Mouse (Mus musculus) liver, adult 2 months (tissue): ENCODE data around the gene Rpusd4. TPM values are rescaled to one million over a fixed set of nuclear protein-coding genes. Genes with fewer than 3 reads are reported as not detected.

ENCODE experiments used
- DNase-seq: peaks from one replicate; pipeline ENCODE4 v3.0.0-alpha.2; 2011; ENCODE audit warnings: low read depth, low spot score; ENCODE audit errors: extremely low read depth
- H3K27ac ChIP-seq: fragments of 200-500 bp; replicated peaks from 2 replicates; pipeline ENCODE4 v1.5.1; 2012; ENCODE audit warnings: low read depth, mild to moderate bottlenecking, control low read depth, inconsistent platforms, low read length; ENCODE audit not compliant: insufficient read depth
- H3K27me3 ChIP-seq: fragments of 200-500 bp; 2 replicates; pipeline ENCODE4 v1.6.1; 2012; ENCODE audit warnings: mild to moderate bottlenecking, moderate library complexity, low read length, inconsistent platforms; ENCODE audit not compliant: control insufficient read depth, insufficient read depth
- H3K36me3 ChIP-seq: fragments of 200-500 bp; 2 replicates; pipeline ENCODE4 v1.6.1; 2012; ENCODE audit warnings: low read length, inconsistent platforms; ENCODE audit not compliant: control insufficient read depth, insufficient read depth
- H3K4me1 ChIP-seq: fragments of 200-500 bp; 2 replicates; pipeline ENCODE4 v1.6.1; 2011; ENCODE audit warnings: low read length; ENCODE audit not compliant: control insufficient read depth, insufficient read depth
- H3K4me3 ChIP-seq: fragments of 200-500 bp; 2 replicates; pipeline ENCODE4 v1.5.1; 2011; ENCODE audit warnings: low read depth, mild to moderate bottlenecking, control low read depth, low read length, moderate library complexity; ENCODE audit not compliant: insufficient read depth
- H3K79me2 ChIP-seq: fragments of 200-500 bp; 2 replicates; pipeline ENCODE4 v1.6.1; 2012; ENCODE audit warnings: inconsistent platforms, mild to moderate bottlenecking, low read length, moderate library complexity; ENCODE audit not compliant: control insufficient read depth, insufficient read depth
- H3K9ac ChIP-seq: fragments of 200-500 bp; 2 replicates; pipeline ENCODE4 v1.6.1; 2012; ENCODE audit warnings: low read depth, mild to moderate bottlenecking, control low read depth, inconsistent platforms, low read length
- CTCF ChIP-seq: fragments of 200-500 bp; IDR thresholded peaks from 2 replicates; pipeline ENCODE4 v1.5.1; 2011; ENCODE audit warnings: low read depth, low read length, control low read depth
- POLR2A ChIP-seq: fragments of 200-500 bp; IDR thresholded peaks from 2 replicates; pipeline ENCODE4 v1.6.1; 2011; ENCODE audit warnings: low read length, control low read depth; ENCODE audit not compliant: insufficient read depth; ENCODE audit errors: extremely low read depth
- WGBS: fragments of 180-500 bp; shearing (Covaris S2); methylation state at CpG from one replicate; pipeline ENCODE4 v1.1.7; 2018; 5-methylcytosine and 5-hydroxymethylcytosine counted together
- polyA plus RNA-seq: library from polyadenylated mRNA; depleted of rRNA; stranded (reverse); fragments of >200 nt; gene quantifications from 2 replicates; pipeline ENCODE4 v1.2.3, GENCODE M21; 2012
- total RNA-seq: library from RNA; depleted of rRNA; stranded (reverse); fragments of >200 nt; gene quantifications from 2 replicates; pipeline ENCODE4 v1.2.3, GENCODE M21; 2014

Rpusd4 gene
- total and polyA plus RNA-seq, 2 experiments: 4.2 to 6.5 TPM

- no peak overlapping the region for H3K9ac ChIP-seq
- H3K27me3 ChIP-seq: no peaks in the 10 kb centered on the region
- no peak overlapping the region for H3K4me3 ChIP-seq
- no peak overlapping the region for H3K27ac ChIP-seq
- TF ChIP-seq POLR2A: no peak
- peak; percentile 67 for TF ChIP-seq CTCF
- no peaks in the 10 kb centered on the region for H3K79me2 ChIP-seq
- peaks cover 4% of the 10 kb centered on the region for H3K36me3 ChIP-seq
- H3K4me1 ChIP-seq: no peaks in the 10 kb centered on the region; the same call in 1 of the 2 replicates
- DNase-seq: peak; percentile 38
- 18% methylated on average over 5 of the region's 5 CpGs for WGBS
Observed at GRCm38 (mm10) chr9:35282006-35282850, 14.6 kb downstream of the Rpusd4 start.

GRCm38 (mm10) chr9:35282851-35283200 lies 15.2 kb downstream of the Rpusd4 start:
- WGBS: 67% methylated on average over 5 of the region's 5 CpGs
- TF ChIP-seq POLR2A: no peak
- TF ChIP-seq CTCF: no peak

DNA sequence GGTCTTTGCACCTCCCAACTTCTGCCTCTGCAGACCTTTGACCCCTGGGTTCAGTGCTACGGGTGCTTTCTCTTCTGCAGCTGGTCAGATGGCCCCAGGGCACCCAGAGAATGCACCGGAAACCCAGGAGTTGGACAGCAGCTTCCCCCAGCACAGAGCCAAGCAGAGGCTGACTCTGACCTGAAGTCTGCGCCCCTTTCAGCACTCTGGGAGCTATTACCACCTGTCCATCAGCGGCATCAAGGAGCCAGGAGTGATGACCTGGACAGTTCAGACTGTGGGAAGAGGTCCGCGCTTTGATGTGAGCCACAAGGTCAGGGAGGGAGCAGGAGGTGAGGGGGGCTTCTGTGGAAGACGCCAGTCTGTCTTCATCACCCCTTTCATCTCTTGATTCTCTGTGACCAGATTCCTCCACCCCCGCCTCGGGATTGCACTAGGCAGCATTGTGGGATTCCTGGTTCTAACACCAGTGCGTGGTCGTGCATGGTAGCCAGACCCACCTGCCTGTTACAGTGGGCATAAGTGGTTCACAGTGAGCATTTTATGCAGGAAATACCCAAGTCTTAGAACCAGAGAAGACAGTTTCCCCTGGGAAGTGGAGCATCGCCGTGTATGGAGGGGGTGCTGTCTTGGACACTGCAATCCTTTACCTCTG lies 15.9 kb downstream of the Rpusd4 start:
- Histone ChIP-seq H3K4me3 (no peak overlapping the region), H3K4me1 (no peaks in the 10 kb centered on the region; the same call in 1 of the 2 replicates), H3K79me2 (no peaks in the 10 kb centered on the region), H3K27me3 (no peaks in the 10 kb centered on the region), H3K9ac (no peak overlapping the region), H3K27ac (no peak overlapping the region), H3K36me3 (no peaks in the 10 kb centered on the region; the same call in 1 of the 2 replicates)
- TF ChIP-seq POLR2A: no peak
- DNase-seq: no peak
- 81% methylated on average over 13 of the region's 13 CpGs for WGBS

More at GRCm38 (mm10) chr9:35282851-35283200, 15.2 kb downstream of the Rpusd4 start:
- no peak for DNase-seq
- no peaks in the 10 kb centered on the region; the same call in 1 of the 2 replicates for H3K36me3 ChIP-seq
- no peaks in the 10 kb centered on the region; the same call in 1 of the 2 replicates for H3K4me1 ChIP-seq
- H3K27me3 ChIP-seq: no peaks in the 10 kb centered on the region
- no peaks in the 10 kb centered on the region for H3K79me2 ChIP-seq
- H3K9ac ChIP-seq: no peak overlapping the region
- no peak overlapping the region for H3K27ac ChIP-seq
- no peak overlapping the region for H3K4me3 ChIP-seq

GRCm38 (mm10) chr9:35284351-35284750 lies 16.7 kb downstream of the Rpusd4 start:
- no peak overlapping the region for H3K4me3 ChIP-seq
- H3K36me3 ChIP-seq: no peaks in the 10 kb centered on the region
- TF ChIP-seq POLR2A (no peak), CTCF (no peak)
- WGBS: 84% methylated on average over 4 of the region's 4 CpGs
- H3K9ac ChIP-seq: no peak overlapping the region
- H3K27ac ChIP-seq: no peak overlapping the region
- no peak for DNase-seq
- H3K27me3 ChIP-seq: no peaks in the 10 kb centered on the region
- no peaks in the 10 kb centered on the region; the same call in 1 of the 2 replicates for H3K4me1 ChIP-seq
- no peaks in the 10 kb centered on the region for H3K79me2 ChIP-seq

DNA sequence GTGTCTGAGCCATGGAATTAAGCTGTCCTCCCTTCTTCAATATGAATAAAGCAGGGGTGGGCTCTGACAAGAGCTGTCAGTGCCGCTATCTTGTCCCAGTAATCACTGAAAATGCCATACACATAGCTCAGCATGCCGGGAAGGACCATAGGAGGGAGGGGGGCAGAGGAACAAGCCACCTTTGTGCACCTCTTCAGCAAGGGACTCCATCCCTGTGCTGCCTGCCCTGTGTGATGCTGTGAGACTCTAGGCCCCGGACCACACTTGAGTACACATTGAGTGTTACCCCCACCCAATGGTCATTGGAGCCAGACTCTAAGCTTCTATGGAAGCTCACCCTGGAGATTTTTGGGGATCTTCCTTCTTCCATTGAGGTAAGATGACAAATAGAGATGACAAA lies 18.7 kb downstream of the Rpusd4 start:
- H3K79me2 ChIP-seq: no peaks in the 10 kb centered on the region
- no peak for DNase-seq
- H3K4me1 ChIP-seq: no peaks in the 10 kb centered on the region; the same call in 1 of the 2 replicates
- TF ChIP-seq CTCF (no peak), POLR2A (no peak)
- no peak overlapping the region for H3K4me3 ChIP-seq
- H3K9ac ChIP-seq: no peak overlapping the region
- H3K27ac ChIP-seq: no peak overlapping the region
- no peaks in the 10 kb centered on the region for H3K36me3 ChIP-seq
- H3K27me3 ChIP-seq: no peaks in the 10 kb centered on the region
- WGBS: 92% methylated on average over 3 of the region's 3 CpGs
